Mouse (Mus musculus): ENCODE data around the gene Gphb5.

DNA sequence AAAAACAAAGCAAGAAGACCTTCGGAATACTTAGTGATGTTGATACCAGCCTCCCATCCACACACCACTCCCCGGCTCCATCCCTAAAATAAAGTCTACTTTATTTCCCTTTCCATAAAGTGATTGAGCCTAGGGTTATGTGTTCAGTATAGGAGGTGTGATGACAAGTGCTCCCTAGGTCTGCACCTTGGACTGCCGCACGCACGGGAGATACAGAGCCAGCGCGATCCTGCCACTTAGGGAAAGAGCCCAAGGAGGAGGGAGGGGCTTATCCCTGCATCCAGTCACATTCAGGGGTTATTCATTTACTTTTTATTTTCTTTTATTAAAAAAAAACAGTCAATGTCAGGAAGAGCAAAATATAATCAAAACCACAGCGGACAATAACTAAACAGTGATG is 34.0 kb upstream of the Gphb5 start:
- TF ChIP-seq CTCF (IDR thresholded peaks at IDR 0.05; ENCODE audit: low read depth) = no peak
- TF ChIP-seq EP300 (IDR thresholded peaks at IDR 0.05; ENCODE audit: low read depth) = no peak
